Mouse (Mus musculus) olfactory bulb, adult 2 months (tissue): ENCODE data around the gene Cdkn1b.

Experiments used
- CTCF ChIP-seq: fragments of 200-500 bp; IDR thresholded peaks from 2 replicates; pipeline ENCODE4 v1.5.1; 2012; ENCODE audit warnings: low read depth, mild to moderate bottlenecking, low read length, moderate library complexity; ENCODE audit not compliant: insufficient read depth
- POLR2A ChIP-seq: fragments of 200-500 bp; IDR thresholded peaks from 2 replicates; pipeline ENCODE4 v1.6.1; 2012; ENCODE audit warnings: mild to moderate bottlenecking, low read depth, low read length, moderate library complexity; ENCODE audit not compliant: insufficient read depth

GRCm38 (mm10) chr6:134879556-134879955 is 40.6 kb upstream of the Cdkn1b start:
- TF ChIP-seq CTCF (no peak), POLR2A (no peak)
